Mouse (Mus musculus) lung, adult 2 months (tissue): Measurements from ENCODE around the gene Olfr1212.

Source experiments
- CTCF ChIP-seq: fragments of 200-500 bp; IDR thresholded peaks from 2 replicates; pipeline ENCODE4 v1.5.1; 2011; ENCODE audit warnings: mild to moderate bottlenecking, low read length, control low read depth; ENCODE audit not compliant: insufficient read depth
- POLR2A ChIP-seq: fragments of 200-500 bp; IDR thresholded peaks from 2 replicates; pipeline ENCODE4 v1.6.1; 2011; ENCODE audit warnings: low read depth, mild to moderate bottlenecking, control low read depth, low read length, borderline replicate concordance; ENCODE audit errors: extremely low read depth

DNA sequence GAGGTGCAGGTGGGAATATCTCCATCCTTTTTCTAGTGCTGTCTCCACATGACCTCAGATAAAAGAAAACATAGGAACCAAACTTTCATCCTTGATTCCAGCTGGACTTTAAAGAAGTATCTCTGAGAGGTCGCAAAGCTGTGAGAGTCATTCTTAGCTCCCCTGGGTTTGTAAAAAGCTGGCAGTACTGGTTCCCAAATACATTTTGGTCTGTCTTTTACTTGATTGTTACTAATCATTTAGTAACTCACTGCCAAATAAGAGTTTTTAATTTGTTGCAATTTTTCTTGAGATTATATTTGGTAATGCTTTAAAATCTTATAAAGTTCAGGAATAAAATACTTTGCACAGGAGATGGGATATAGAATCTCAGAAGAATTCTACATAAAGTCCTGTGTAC lies 15.8 kb upstream of the Olfr1212 start, which contains the start of gene Olfr1211:
- TF ChIP-seq CTCF = no peak
- TF ChIP-seq POLR2A = no peak
